Mouse (Mus musculus): ENCODE results near the gene Ubash3a.

The Ubash3a gene

GRCm38 (mm10) chr17:31280269-31280668 is 72.6 kb downstream of the Ubash3a start:
- no peak for DNase-seq (ENCODE audit: low spot score)

GRCm38 (mm10) chr17:31281830-31282686 is 74.4 kb downstream of the Ubash3a start:
- DNase-seq (ENCODE audit: low spot score): no peak

GRCm38 (mm10) chr17:31282687-31283053 is 75.0 kb downstream of the Ubash3a start:
- DNase-seq (ENCODE audit: low spot score): no peak

GRCm38 (mm10) chr17:31285867-31286266 is 78.2 kb downstream of the Ubash3a start:
- no peak for DNase-seq (ENCODE audit: low spot score)

GRCm38 (mm10) chr17:31286492-31286891 is 78.8 kb downstream of the Ubash3a start, which contains the start of gene Slc37a1:
Slc37a1 (plus strand) TSS chr17:31286792.
- DNase-seq (ENCODE audit: low spot score): no peak

GRCm38 (mm10) chr17:31287216-31287615 is 79.5 kb downstream of the Ubash3a start:
- DNase-seq (ENCODE audit: low spot score): no peak

GRCm38 (mm10) chr17:31288999-31289726 is 81.5 kb downstream of the Ubash3a start:
- no peak for DNase-seq (ENCODE audit: low spot score)

- DNase-seq (ENCODE audit: low spot score): no peak
Observed at GRCm38 (mm10) chr17:31290311-31290710, 82.6 kb downstream of the Ubash3a start.

GRCm38 (mm10) chr17:31290859-31291258 is 83.2 kb downstream of the Ubash3a start:
- DNase-seq (ENCODE audit: low spot score): no peak

GRCm38 (mm10) chr17:31294363-31295214 is 86.9 kb downstream of the Ubash3a start:
- no peak for DNase-seq (ENCODE audit: low spot score)

GRCm38 (mm10) chr17:31295215-31295891 is 87.7 kb downstream of the Ubash3a start:
- no peak for DNase-seq (ENCODE audit: low spot score)

GRCm38 (mm10) chr17:31295892-31296781 is 88.5 kb downstream of the Ubash3a start:
- no peak for DNase-seq (ENCODE audit: low spot score)

All from adipocyte (in vitro differentiated cells).